Mouse (Mus musculus): ENCODE measurements around the gene Mios. TPM values are rescaled to one million over a fixed set of nuclear protein-coding genes. Genes with fewer than 3 reads are reported as not detected.

The Mios gene
- polyA plus RNA-seq, 1 experiment from 2014 or later: 33.8 TPM

- Histone ChIP-seq H3K9me3 (no peaks in the 10 kb centered on the region), H3K9ac (replicated peaks) (no peak overlapping the region), H3K4me2 (no peak overlapping the region), H3K4me3 (replicated peaks) (no peak overlapping the region), H3K4me1 (replicated peaks) (no peaks in the 10 kb centered on the region), H3K27ac (no peak overlapping the region), H3K36me3 (no peaks in the 10 kb centered on the region), H3K27me3 (no peaks in the 10 kb centered on the region)
- WGBS: 73% methylated on average over 5 of the region's 5 CpGs
- no peak for ATAC-seq (ENCODE audit: insufficient number of reproducible peaks, insufficient read depth, low FRiP score, low TSS enrichment, low read depth)
Measured at GRCm38 (mm10) chr6:8278426-8279002, 69.5 kb downstream of the Mios start.

- H3K9ac ChIP-seq (replicated peaks): no peak overlapping the region
- H3K27ac ChIP-seq: no peak overlapping the region
- H3K4me1 ChIP-seq (replicated peaks): no peaks in the 10 kb centered on the region
- no peak overlapping the region for H3K4me2 ChIP-seq
- ATAC-seq (ENCODE audit: insufficient number of reproducible peaks, insufficient read depth, low FRiP score, low TSS enrichment, low read depth): no peak
- no peaks in the 10 kb centered on the region for H3K9me3 ChIP-seq
- H3K27me3 ChIP-seq: no peaks in the 10 kb centered on the region
- no peak overlapping the region for H3K4me3 ChIP-seq (replicated peaks)
- 89% methylated on average over 4 of the region's 4 CpGs for WGBS
- peaks cover 5% of the 10 kb centered on the region; the same call in 1 of the 2 replicates for H3K36me3 ChIP-seq
Measured at GRCm38 (mm10) chr6:8283255-8283654, 74.2 kb downstream of the Mios start.

- WGBS: 89% methylated on average over 3 of the region's 3 CpGs
- no peak for ATAC-seq (ENCODE audit: insufficient number of reproducible peaks, insufficient read depth, low FRiP score, low TSS enrichment, low read depth)
Measured at GRCm38 (mm10) chr6:8285401-8285960, 76.5 kb downstream of the Mios start.

More at GRCm38 (mm10) chr6:8285401-8285960, 76.5 kb downstream of the Mios start:
- H3K9me3 ChIP-seq: no peaks in the 10 kb centered on the region
- H3K36me3 ChIP-seq: peaks cover 5% of the 10 kb centered on the region; the same call in 1 of the 2 replicates
- H3K4me1 ChIP-seq (replicated peaks): no peaks in the 10 kb centered on the region
- H3K4me2 ChIP-seq: no peak overlapping the region
- no peak overlapping the region for H3K9ac ChIP-seq (replicated peaks)
- no peaks in the 10 kb centered on the region for H3K27me3 ChIP-seq
- H3K27ac ChIP-seq: no peak overlapping the region
- no peak overlapping the region for H3K4me3 ChIP-seq (replicated peaks)

Other genes with a start within 250 kb of the Mios start
- 0.29 and 0.48 TPM in 2 replicates for gene Col28a1, start 16.6 kb upstream of the Mios start, polyA plus RNA-seq (2016; fragmentation: Nextera tagmentation; extraction: Ambion mirVana)
- 194 and 209 TPM in 2 replicates for gene Rpa3, start 50.0 kb downstream of the Mios start, polyA plus RNA-seq (2016; fragmentation: Nextera tagmentation; extraction: Ambion mirVana)
- gene Umad1, start 50.1 kb downstream of the Mios start, polyA plus RNA-seq (2016; fragmentation: Nextera tagmentation; extraction: Ambion mirVana): 16.7 and 18.9 TPM in 2 replicates
- 15.5 and 16.2 TPM in 2 replicates for gene Gm45062, start 50.2 kb downstream of the Mios start, polyA plus RNA-seq (2016; fragmentation: Nextera tagmentation; extraction: Ambion mirVana)